Mouse (Mus musculus) liver, embryonic 14.5 days (tissue): ENCODE measurements around the gene Gpc6.

Source experiments
- CTCF ChIP-seq: IDR thresholded peaks from 2 replicates; pipeline ENCODE4 v1.5.1; 2016; ENCODE audit warnings: antibody characterized with exemption, low read depth, control low read depth
- EP300 ChIP-seq: IDR thresholded peaks from 2 replicates; pipeline ENCODE4 v1.6.1; 2016; ENCODE audit warnings: antibody characterized with exemption, low read depth

- TF ChIP-seq CTCF = no peak
- no peak for TF ChIP-seq EP300
Observed at GRCm38 (mm10) chr14:117916577-117916976, 991.5 kb downstream of the Gpc6 start.
